Mouse (Mus musculus) heart, embryonic 15.5 days (tissue): ENCODE data around the gene Pfas. TPM values are rescaled to one million over a fixed set of nuclear protein-coding genes. Genes with fewer than 3 reads are reported as not detected.
"Not testable (repeated sequence)": the region's sequence is repeated elsewhere in the genome, so short reads cannot be mapped to it uniquely, and the experiment has no call there.

Experiments
- ATAC-seq: fragments of 200-750 bp; cut with Nextera tagmentation; replicated peaks from 2 replicates; pipeline ENCODE4 v1.8.0; 2017; ENCODE audit warnings: low read depth, moderate TSS enrichment; ENCODE audit not compliant: insufficient number of reproducible peaks, insufficient read depth, low FRiP score
- H3K27ac ChIP-seq: fragments of 300-500 bp; sonication (generic); 2 replicates; pipeline ENCODE4 v1.5.1; 2015; ENCODE audit warnings: mild to moderate bottlenecking, inconsistent platforms
- H3K27me3 ChIP-seq: fragments of 300-500 bp; sonication (generic); 2 replicates; pipeline ENCODE4 v1.6.1; 2015; ENCODE audit warnings: inconsistent platforms
- H3K36me3 ChIP-seq: fragments of 300-500 bp; sonication (generic); 2 replicates; pipeline ENCODE4 v1.6.1; 2015; ENCODE audit warnings: mild to moderate bottlenecking, inconsistent platforms
- H3K4me1 ChIP-seq: fragments of 300-500 bp; sonication (generic); replicated peaks from 2 replicates; pipeline ENCODE4 v1.6.1; 2015; ENCODE audit warnings: inconsistent platforms
- H3K4me2 ChIP-seq: fragments of 300-500 bp; sonication (generic); 2 replicates; pipeline ENCODE4 v1.6.1; 2015; ENCODE audit warnings: inconsistent platforms, mild to moderate bottlenecking, moderate library complexity
- H3K4me3 ChIP-seq: fragments of 300-500 bp; sonication (generic); 2 replicates; pipeline ENCODE4 v1.5.1; 2015; ENCODE audit warnings: mild to moderate bottlenecking, inconsistent platforms
- H3K9ac ChIP-seq: fragments of 300-500 bp; sonication (generic); 2 replicates; pipeline ENCODE4 v1.6.1; 2015; ENCODE audit warnings: mild to moderate bottlenecking, inconsistent platforms
- H3K9me3 ChIP-seq: fragments of 300-500 bp; sonication (generic); replicated peaks from 2 replicates; pipeline ENCODE4 v1.6.1; 2016; ENCODE audit warnings: inconsistent platforms
- WGBS: fragments of 180-500 bp; shearing (Covaris S2); methylation state at CpG from one replicate; pipeline ENCODE4 v1.1.7; 2015; ENCODE audit warnings: mixed read lengths; 5-methylcytosine and 5-hydroxymethylcytosine counted together
- polyA plus RNA-seq: library from polyadenylated mRNA; unstranded; fragments of >200 nt; fragmentation: Nextera tagmentation; extraction: Ambion mirVana; gene quantifications from 2 replicates; pipeline ENCODE4 v1.2.1, GENCODE M21; 2015

Gene Pfas
- polyA plus RNA-seq, 1 experiment from 2014 or later = 14.9 TPM

- 88% methylated on average over 11 of the region's 11 CpGs for WGBS
- no peaks in the 10 kb centered on the region for H3K27me3 ChIP-seq
- H3K4me2 ChIP-seq = no peak overlapping the region
- no peaks in the 10 kb centered on the region for H3K9me3 ChIP-seq
- no peak overlapping the region for H3K4me3 ChIP-seq
- H3K9ac ChIP-seq = no peak overlapping the region
- no peak for ATAC-seq
- H3K36me3 ChIP-seq = peaks cover 63% of the 10 kb centered on the region
- no peaks in the 10 kb centered on the region for H3K4me1 ChIP-seq
- H3K27ac ChIP-seq = no peak overlapping the region
Measured at GRCm38 (mm10) chr11:68987365-68987882, 20.8 kb downstream of the Pfas start.

GRCm38 (mm10) chr11:68982639-68983369, 25.5 kb downstream of the Pfas start:
- H3K9me3 ChIP-seq = no peaks in the 10 kb centered on the region
- H3K27ac ChIP-seq = no peak overlapping the region
- no peaks in the 10 kb centered on the region for H3K4me1 ChIP-seq
- no peak overlapping the region for H3K4me3 ChIP-seq
- H3K9ac ChIP-seq = no peak overlapping the region
- WGBS = 22% methylated on average over 4 of the region's 4 CpGs
- H3K27me3 ChIP-seq = no peaks in the 10 kb centered on the region
- H3K4me2 ChIP-seq = no peak overlapping the region
- H3K36me3 ChIP-seq = peaks cover 19% of the 10 kb centered on the region
- no peak for ATAC-seq

- ATAC-seq = no peak
- H3K27ac ChIP-seq = no peak overlapping the region
- H3K9me3 ChIP-seq = no peaks in the 10 kb centered on the region
- no peak overlapping the region for H3K9ac ChIP-seq
- H3K27me3 ChIP-seq = no peaks in the 10 kb centered on the region
- H3K4me2 ChIP-seq = no peak overlapping the region
- no peak overlapping the region for H3K4me3 ChIP-seq
- peaks cover 4% of the 10 kb centered on the region; the same call in 1 of the 2 replicates for H3K36me3 ChIP-seq
- WGBS = 53% methylated on average over 3 of the region's 3 CpGs
- no peaks in the 10 kb centered on the region for H3K4me1 ChIP-seq
Measured at GRCm38 (mm10) chr11:68980919-68981318, 27.3 kb downstream of the Pfas start.

- no peak overlapping the region for H3K4me3 ChIP-seq
Measured at GRCm38 (mm10) chr11:68979320-68979733, 28.9 kb downstream of the Pfas start.

GRCm38 (mm10) chr11:68975601-68976000, 32.7 kb downstream of the Pfas start:
- ATAC-seq = no peak

More at GRCm38 (mm10) chr11:68979320-68979733, 28.9 kb downstream of the Pfas start:
- H3K36me3 ChIP-seq = no peaks in the 10 kb centered on the region
- no peaks in the 10 kb centered on the region for H3K4me1 ChIP-seq
- no peak overlapping the region for H3K9ac ChIP-seq
- no peak overlapping the region for H3K4me2 ChIP-seq
- no peak overlapping the region for H3K27ac ChIP-seq
- WGBS = 46% methylated on average over 5 of the region's 5 CpGs
- H3K27me3 ChIP-seq = no peaks in the 10 kb centered on the region; the same call in 1 of the 2 replicates
- ATAC-seq = no peak
- H3K9me3 ChIP-seq = no peaks in the 10 kb centered on the region

GRCm38 (mm10) chr11:68975085-68975484, 33.2 kb downstream of the Pfas start, which contains the start of gene Rangrf:
Rangrf (minus strand) TSS chr11:68975185.
- Histone ChIP-seq H3K9ac (peak within 1 kb of the TSS; percentile 56; the same call in 1 of the 2 replicates), H3K27me3 (no peaks in the 10 kb centered on the region; the same call in 1 of the 2 replicates), H3K4me1 (peaks cover 31% of the 10 kb centered on the region), H3K9me3 (no peaks in the 10 kb centered on the region), H3K27ac (no peak within 1 kb of the TSS), H3K4me3 (peak within 1 kb of the TSS; percentile 57), H3K36me3 (no peaks in the 10 kb centered on the region), H3K4me2 (peak within 1 kb of the TSS; percentile 79)
- 71% methylated on average over 7 of the region's 7 CpGs for WGBS
- no peak for ATAC-seq

More at GRCm38 (mm10) chr11:68975601-68976000, 32.7 kb downstream of the Pfas start:
- Histone ChIP-seq H3K4me3 (no peak overlapping the region), H3K27ac (no peak overlapping the region), H3K36me3 (no peaks in the 10 kb centered on the region), H3K9ac (no peak overlapping the region), H3K4me2 (no peak overlapping the region), H3K4me1 (peaks cover 25% of the 10 kb centered on the region), H3K27me3 (no peaks in the 10 kb centered on the region; the same call in 1 of the 2 replicates), H3K9me3 (no peaks in the 10 kb centered on the region)
- 68% methylated on average over 1 of the region's 1 CpGs for WGBS

- Histone ChIP-seq H3K4me2 (peak overlapping the region; percentile 79), H3K9ac (peak overlapping the region; percentile 56), H3K9me3 (no peaks in the 10 kb centered on the region), H3K4me3 (peak overlapping the region; percentile 57), H3K4me1 (peaks cover 32% of the 10 kb centered on the region), H3K27me3 (no peaks in the 10 kb centered on the region; the same call in 1 of the 2 replicates), H3K27ac (no peak overlapping the region), H3K36me3 (no peaks in the 10 kb centered on the region)
- ATAC-seq = no peak
- WGBS = 35% methylated on average over 6 of the region's 6 CpGs
Measured at GRCm38 (mm10) chr11:68974059-68974450, 34.2 kb downstream of the Pfas start.

- Histone ChIP-seq H3K4me3 (peak overlapping the region; percentile 57), H3K4me1 (peaks cover 35% of the 10 kb centered on the region), H3K4me2 (peak overlapping the region; percentile 79), H3K27ac (peak overlapping the region; percentile 54), H3K9ac (peak overlapping the region; percentile 56)
- H3K9me3 ChIP-seq, H3K36me3 ChIP-seq, H3K27me3 ChIP-seq: not testable (repeated sequence)
- under 1% methylated on average over 38 of the region's 38 CpGs for WGBS
- ATAC-seq = peak; percentile 83
Measured at GRCm38 (mm10) chr11:68973250-68974058, 34.8 kb downstream of the Pfas start.

- Histone ChIP-seq H3K27ac (no peak overlapping the region), H3K4me2 (no peak overlapping the region), H3K9ac (no peak overlapping the region), H3K4me1 (peaks cover 44% of the 10 kb centered on the region), H3K27me3 (no peaks in the 10 kb centered on the region), H3K4me3 (no peak overlapping the region), H3K9me3 (no peaks in the 10 kb centered on the region), H3K36me3 (no peaks in the 10 kb centered on the region)
- no peak for ATAC-seq
- WGBS = 67% methylated on average over 4 of the region's 4 CpGs
Measured at GRCm38 (mm10) chr11:68970232-68970631, 38.0 kb downstream of the Pfas start.

- Histone ChIP-seq H3K4me1 (peaks cover 40% of the 10 kb centered on the region), H3K9ac (no peak overlapping the region), H3K4me2 (no peak overlapping the region), H3K27me3 (no peaks in the 10 kb centered on the region), H3K4me3 (no peak overlapping the region), H3K27ac (no peak overlapping the region), H3K36me3 (no peaks in the 10 kb centered on the region), H3K9me3 (no peaks in the 10 kb centered on the region)
- no peak for ATAC-seq
- WGBS = 86% methylated on average over 11 of the region's 11 CpGs
Measured at GRCm38 (mm10) chr11:68968752-68969151, 39.5 kb downstream of the Pfas start.
